Mouse (Mus musculus) cerebellum, adult 9-11 months (tissue): ENCODE results near the gene Rnf41.

Source experiments
- DNase-seq: peaks from one replicate; pipeline ENCODE4 v3.0.0; 2022

Rnf41 gene

DNA sequence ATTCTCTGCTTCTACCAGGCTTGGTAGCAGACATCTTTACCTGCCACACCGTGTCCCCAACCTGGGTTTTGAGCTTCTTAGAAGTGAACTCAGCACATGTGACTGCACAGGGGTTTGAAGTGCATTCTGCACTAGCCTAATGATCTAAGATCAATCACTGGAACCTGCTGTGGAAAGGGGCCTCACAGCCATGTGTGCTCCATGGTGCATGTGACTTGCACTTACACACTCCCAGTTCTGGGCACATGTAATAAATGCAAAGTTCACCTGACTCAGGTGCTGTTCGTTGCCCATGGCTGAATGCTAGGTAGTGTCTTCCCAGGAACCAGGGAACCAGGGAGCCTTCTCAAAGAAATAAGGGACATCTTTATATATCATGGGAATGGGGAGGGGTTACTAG, 22.0 kb downstream of the Rnf41 start:
- DNase-seq = no peak

DNA sequence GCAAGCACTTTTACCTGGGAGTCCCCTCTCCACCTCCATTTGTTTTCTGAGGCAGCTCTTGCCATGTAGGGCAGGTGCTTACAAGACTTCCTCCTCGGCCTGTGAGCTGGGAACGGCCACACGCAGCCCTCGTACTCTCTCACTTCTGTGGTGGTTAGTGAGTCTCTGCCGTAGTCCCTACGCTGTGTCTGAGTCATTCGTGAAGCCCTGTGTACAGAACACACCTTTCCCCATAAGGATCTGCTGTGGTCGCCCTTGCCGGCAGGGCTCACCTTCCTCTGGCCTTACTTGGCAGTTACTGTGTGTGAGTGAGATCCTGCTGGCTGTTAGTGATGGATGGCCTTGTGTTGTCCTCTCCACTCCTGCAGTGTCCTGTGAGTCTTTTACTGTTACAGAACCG, 23.2 kb downstream of the Rnf41 start:
- DNase-seq = no peak

DNA sequence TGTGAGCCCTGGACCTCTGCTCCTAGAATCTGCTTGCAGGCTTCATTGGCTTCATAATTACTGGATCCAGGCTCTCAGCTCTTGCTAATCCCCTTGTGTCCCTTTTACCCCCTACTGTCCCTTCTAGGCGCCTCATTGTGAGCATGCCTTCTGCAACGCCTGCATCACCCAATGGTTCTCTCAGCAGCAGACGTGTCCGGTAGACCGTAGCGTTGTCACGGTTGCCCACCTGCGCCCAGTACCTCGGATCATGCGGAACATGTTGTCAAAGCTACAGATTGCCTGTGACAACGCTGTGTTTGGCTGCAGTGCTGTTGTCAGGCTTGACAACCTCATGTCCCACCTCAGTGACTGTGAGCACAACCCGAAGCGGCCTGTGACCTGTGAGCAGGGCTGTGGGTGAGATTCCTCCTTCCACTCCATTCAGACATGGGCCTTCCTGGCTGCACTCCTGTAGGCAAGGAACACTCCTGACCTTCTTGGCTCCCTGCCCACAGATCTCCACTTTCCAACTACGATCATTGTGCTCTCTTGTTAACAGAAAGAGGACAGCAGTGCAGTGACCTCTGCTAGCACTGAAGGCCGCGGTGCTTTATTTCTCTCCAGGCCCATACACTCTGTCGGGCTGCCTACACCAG, 23.8 kb downstream of the Rnf41 start:
- peak; percentile 79 for DNase-seq

DNA sequence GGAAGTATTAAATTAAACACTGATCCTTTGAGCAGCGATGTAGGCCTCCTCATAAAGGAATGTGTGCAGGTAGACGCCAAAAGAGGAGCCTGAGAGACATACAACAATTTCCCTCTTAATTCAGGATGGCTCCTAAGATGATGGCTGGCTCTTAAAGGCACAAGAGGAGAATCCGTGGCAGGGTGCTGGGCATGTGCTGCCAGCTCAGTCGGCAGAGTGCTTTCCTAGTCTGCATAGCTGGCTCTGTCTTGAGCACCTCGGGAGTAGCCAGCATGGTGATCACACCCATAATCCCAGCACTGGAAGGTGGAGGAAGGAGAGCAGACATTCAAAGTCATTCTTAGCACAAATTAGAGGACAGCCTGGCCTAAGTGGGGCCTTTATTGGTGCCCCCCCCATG, 24.4 kb downstream of the Rnf41 start:
- peak; percentile 63 for DNase-seq

DNA sequence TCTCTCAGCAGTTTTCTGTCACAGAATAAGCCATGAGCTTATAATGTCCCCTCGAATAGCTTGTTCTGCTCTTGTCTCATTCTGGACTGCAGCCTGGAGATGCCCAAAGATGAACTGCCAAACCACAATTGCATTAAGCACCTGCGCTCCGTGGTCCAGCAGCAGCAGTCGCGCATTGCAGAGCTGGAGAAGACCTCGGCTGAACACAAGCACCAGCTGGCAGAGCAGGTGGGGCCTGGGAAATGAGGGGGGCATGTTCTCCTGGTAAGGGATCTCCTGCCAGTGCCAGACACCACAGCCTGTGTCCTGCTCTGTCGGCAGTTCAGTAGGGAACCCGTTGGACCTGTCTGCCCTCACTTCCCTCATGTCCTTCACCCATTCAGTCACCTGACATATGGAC, 24.9 kb downstream of the Rnf41 start:
- peak; percentile 82 for DNase-seq

DNA sequence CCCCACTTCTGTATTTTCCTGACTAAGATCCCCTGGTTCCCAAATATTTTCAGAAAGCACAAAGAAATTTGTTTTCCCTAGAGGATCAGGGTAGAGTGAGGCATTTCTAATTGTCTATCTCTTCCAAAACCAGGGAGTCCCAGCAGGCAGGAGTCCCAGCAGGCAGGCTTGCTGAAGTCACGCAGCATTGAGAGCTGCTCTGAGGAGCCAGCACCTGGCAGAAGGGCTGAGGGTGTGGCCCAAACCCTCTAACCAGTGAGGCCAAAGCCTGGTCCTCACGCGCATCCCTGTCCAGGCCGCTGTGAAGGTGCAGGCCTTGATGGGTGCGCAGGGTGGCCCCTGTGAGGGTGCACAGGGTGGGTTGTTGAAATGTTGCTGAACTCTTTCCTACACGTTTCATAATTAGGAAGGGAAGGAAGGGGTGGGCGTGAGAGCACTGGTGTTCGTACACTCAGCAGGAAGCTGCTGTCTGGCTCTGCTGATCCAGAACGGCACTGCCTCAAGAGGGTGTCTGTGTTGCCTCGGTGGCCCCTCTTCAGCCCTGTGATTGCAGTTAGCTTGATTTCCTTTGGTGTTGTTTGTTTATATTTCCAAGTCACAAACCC, 27.3 kb downstream of the Rnf41 start:
- DNase-seq = no peak

DNA sequence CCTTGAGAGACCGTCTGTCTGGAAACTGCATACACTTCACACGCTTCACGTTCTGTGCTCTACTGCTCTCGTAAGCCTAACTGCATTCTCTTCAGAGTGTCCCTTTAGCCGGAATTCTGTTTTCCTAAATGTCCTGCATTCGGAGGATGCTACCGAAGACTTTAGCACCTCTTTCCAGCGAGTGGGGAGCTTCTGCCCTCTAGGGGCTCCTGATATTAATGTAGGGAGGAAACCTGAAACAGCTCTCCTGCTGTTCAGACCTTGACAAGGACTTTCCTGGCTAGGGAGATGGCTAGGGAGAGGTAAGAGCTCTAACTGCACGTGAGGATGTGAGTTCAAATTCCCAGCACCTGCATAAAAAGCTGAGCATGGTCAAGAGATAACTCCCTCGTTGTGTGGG, 28.9 kb downstream of the Rnf41 start:
- peak; percentile 52 for DNase-seq

DNA sequence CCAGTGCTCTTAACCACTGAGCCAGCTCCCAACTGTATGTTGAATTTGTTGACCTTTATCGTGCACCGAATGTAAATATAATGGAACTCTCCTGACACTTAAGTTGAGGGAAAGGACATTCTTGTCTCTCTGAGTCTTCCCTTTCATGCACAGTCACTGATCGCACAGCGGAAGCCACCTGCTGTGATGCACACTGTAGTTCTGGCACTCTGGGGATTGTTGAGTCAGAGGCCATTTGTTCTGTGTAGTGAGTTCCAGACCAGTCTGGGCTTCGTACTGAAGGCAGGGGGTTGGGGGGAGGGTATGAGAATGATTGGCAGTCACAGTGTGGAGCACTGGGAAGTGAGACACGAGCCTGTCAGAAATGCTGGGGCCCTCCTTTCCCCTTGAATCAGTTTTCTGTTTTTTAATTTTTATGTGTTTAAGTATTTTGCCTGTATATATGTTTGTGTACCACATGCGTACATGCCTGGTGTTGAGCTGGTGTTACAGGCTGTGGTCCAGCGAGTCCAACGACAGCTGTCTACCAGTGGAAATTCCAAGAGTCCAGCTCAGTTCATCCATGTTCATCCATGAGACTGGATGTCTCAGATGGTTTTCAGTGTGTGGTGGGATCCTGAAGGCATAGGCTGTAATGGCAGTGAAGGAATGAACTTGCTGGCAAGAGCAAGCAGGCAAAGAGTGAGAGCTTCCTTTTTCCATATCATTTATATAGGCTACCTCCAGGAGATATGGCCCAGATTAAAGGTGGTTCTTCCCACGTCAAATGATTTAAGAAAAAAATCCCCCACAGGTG, 30.1 kb downstream of the Rnf41 start:
- no peak for DNase-seq

DNA sequence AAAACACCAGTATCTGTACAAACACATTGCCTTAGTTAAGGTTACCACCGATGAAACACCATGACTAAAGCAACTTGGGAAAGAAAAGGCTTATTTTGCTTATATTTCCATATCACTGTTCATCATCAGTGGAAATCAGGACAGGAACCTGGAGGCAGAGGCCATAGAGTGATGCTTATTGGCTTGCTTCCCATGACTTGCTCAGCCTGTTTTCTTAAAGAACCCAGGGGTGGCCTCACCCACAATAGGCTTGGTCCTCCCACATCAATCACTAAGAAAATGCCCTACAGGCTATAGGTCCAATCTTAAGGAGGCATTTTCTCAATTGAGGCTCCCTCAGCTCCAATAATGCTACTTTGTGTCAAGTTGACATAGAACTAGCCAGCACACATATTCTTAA, 31.3 kb downstream of the Rnf41 start:
- DNase-seq = no peak

DNA sequence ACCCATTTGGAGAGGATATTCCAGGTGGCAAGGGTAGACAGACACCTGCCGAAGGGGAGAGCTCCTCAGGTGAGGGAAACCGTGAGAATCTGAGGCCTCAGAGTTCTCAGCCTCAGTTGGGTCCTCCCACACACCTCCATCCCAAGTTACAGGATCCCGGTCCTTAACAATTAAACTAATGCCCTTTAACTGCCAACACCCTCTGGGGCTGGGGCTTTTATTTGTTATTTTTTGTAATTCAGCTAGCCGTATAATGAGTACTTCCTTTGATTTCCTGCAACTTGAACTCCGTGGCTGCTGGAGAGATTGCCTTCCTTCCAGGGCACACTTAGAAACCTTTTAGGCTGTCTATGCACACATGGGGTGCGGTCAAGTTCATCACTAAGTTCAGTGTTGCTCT, 32.9 kb downstream of the Rnf41 start:
- no peak for DNase-seq

DNA sequence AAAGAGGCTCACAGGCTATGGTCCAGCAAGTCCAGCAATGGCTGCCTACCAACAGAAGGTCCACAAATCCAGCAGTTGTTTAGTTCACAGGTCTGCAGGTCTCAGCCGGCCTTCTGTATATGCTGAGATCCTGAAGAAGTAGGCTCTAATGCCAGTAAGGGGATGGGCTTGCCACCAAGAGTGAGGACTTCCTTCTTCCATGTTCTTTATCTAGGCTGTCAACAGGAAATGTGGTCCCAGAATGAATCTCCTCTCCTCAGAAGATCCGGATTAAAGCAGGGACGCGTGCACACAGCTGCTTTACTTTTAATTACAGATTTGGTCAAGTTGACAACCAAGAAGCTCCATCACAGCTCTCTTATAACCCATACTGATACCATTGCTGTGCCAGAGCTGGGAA, 34.0 kb downstream of the Rnf41 start:
- no peak for DNase-seq

DNA sequence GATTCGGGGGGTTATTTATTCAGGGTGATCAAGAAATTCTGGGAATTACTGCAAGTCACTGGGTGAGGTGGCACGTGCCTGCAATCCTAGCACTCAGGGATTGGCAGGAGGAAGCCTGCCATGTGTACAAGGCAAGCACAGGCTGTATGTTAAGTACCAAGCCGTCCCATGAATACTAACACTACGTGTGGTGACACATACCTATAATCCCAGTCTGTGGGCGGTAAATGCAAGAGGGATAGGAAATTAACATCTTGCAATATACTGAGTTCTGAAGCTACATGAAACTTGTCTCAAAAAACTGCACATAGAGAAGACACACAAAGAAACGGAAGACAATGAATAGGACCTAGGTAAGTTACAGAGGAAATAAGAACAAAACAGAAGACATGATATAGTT, 39.6 kb downstream of the Rnf41 start:
- DNase-seq = no peak

DNA sequence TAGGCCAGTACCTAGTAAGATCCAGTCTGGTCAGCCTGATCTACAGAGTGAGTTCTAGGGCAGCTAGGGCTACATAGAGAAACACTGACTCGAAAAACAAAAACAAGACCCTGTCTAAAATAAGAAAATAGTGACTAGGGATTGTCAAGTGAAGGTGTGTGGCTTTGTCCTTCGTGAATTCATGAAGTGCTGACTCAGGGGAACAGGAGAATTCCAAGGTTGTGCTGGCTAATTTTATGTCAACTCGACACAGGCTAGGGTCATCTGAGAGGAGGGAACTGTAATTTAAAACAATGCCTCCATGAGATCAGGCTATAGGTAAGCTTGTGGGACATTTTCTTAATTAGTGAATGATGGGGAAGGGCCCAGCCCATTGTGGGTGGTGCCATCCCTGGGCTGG, 43.0 kb downstream of the Rnf41 start:
- DNase-seq = no peak

DNA sequence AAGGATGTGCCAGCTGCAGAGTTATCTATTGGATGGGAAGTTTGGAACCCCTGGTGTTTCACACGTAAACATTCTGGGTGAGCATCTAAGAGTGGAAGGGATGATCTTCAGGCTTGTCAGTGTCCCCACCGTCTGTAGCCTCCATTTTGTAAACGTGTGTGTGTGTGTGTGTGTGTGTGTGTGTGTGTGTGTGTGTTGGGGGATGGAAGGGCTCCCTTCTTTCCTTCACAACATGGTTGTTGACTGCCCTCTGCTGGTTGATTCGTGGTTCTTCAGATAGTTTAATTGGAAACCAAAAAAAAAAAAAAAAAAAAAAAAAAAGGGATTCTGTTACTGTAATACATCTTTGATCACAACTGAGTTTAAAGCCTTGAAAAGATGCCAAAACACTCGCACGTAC, 43.8 kb downstream of the Rnf41 start:
- peak; percentile 75 for DNase-seq

DNA sequence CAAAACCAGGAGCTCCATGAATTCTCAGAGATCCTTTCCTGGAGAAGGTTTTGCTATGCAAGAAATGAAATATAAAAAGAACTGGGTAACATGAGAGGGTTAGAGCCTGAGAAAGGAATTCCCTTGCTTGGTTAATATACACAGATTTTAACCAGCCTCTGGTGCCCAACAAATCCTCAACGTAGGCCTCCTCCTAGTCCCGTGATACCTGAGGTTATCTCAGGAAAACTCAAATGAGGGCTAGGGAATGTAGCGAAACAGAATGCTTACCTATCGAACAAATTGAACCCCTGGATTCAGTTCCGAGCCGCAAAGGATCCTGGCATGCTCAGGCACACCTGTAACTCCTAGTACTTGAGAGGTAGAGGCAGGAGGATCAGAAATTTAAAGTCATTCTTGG, 46.2 kb downstream of the Rnf41 start:
- peak; percentile 39 for DNase-seq

DNA sequence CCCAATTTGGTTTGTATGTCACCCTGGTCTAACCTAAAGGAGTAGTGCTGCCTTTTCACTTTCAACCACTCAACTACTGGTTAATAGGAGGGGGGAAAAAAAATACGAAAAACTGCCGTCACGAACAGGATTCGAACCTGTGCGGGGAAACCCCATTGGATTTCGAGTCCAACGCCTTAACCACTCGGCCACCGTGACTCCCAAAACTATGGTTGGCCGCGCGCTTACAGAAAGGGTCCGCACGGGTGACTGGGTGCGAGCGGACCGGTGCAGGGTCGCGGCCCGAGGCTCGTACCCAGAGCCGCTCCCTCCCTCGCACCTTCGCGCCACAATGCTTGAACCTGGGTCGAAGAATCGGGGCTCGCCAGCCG, 46.9 kb downstream of the Rnf41 start:
- no peak for DNase-seq

DNA sequence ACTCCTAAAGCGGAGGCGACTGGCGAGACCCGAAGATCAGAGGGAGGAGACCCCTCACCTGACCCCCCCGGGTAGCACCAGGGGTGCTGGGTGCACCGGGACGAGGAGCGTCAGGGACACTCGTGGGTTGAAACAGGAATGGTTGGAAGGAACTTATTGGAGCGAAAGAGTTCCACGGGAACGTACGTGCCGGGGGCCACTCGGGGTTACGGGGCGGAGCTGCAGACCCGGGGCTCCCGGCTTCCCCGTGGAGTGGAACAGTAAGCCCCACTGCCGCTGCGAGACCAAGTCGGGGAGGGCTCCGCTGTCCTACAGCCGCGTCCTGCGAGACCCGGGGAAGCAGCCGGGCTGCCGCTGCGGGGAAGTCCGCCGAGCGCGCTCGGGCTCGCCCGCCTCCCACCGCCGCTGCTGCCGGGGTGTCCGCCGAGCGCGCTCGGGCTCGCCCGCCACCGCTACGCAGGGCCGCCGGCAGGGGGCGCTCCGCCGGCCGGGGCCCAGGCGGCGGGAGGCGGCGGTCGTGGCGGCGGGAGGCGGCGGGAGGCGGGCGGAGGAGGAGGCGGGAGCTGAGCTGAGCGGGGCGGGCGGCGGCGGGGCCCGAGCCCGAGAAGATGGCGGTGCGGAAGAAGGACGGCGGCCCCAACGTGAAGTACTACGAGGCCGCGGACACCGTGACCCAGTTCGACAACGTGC, 47.4 kb downstream of the Rnf41 start, which contains the start of gene Smarcc2:
Smarcc2 (plus strand) TSS at position 530 of the 690 bp plus-strand sequence.
- peak; percentile 89 for DNase-seq

DNA sequence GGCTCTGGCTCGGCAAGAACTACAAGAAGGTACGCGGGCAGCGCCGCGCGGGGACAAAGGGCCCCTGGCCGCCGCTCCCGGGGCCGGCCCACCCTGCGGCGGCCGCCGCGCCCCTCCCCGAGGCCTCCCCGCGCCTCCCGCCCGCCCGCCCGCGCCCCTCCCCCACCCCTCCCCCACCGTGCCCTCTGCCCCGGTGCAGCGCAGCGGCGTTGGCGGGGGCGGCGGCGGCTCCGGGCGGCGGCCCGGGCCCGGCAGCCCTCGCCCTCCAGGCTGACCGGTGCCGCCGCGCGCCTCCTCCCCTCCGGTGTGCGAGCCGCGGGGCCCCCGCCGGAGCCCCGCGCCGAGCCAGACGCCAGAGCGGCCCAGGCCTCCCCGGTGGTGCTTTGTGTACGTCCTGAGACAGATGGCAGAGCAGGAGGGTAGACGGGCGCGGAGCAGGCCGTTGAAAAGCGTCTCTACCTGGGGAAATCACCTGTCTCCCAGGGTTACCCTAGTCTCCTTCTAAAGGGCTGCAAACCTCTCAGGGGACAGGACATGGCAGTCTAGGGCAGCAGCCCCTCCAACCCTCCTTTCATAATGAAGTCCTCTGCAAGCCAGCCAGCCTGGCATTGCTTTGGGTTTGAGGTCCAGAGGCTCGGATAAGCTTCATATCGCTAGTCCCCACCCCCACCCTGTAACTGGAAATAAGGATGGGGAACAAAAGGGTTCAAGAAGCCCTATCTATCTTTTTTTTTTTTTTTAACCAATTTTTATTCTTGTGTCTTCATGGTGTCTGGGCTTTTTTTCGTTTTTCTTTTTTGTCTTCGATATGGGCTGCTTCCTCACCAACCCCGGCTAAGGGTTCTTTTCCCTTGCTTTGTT, 48.2 kb downstream of the Rnf41 start:
- peak; percentile 75 for DNase-seq

DNA sequence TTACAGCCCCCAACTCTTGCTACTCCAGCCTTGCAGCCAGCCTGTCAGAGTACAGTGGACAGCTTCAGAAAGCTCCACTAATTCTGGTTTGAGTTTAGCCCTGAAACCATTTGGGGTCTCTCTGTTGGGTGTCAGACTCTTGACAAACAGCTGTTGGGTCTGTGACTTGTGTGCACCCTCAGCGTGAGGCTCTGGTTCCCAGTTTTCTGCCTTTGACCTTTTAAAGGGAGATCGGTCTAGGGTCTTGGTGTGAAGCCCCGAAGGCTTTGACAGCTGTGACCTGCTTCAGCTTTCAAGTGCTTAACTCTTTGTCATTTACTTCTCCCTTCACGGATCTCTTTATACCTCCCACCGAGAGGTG, 48.8 kb downstream of the Rnf41 start:
- DNase-seq = peak; percentile 38

DNA sequence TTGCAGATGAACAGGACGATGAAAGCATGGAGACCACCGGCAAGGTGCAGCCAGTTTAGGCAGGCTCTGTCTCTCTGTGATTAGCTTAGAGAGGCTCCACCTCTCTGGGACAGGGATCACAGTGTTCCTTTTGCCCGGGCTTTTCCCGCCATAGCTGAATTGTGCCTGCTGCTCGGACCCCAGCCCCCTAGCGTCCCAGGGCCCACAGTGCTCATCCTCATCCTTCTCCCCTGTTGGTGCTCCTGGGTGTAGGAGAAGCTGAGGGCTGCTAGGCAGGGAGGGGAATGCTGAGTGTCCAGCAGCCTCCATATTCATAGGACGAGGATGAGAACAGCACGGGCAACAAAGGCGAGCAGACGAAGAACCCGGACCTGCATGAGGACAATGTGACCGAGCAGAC, 62.9 kb downstream of the Rnf41 start:
- DNase-seq = no peak

DNA sequence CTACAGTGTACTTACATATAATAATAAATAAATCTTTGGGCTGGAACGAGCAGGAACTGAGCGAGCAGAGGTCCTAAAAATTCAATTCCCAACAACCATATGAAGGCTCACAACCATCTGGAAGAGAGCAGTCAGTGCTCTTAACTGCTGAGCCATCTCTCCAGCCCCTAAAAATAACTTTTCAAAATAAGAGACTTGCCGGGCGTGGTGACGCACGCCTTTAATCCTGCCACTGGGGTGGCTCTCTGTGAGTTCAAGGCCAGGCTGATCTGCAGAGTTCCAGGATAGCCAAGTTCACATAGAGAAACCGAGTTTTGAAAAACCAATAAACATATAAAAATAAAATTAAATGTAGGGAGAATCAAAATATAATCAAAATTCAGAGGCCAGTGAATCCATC, 74.9 kb downstream of the Rnf41 start:
- DNase-seq = no peak

DNA sequence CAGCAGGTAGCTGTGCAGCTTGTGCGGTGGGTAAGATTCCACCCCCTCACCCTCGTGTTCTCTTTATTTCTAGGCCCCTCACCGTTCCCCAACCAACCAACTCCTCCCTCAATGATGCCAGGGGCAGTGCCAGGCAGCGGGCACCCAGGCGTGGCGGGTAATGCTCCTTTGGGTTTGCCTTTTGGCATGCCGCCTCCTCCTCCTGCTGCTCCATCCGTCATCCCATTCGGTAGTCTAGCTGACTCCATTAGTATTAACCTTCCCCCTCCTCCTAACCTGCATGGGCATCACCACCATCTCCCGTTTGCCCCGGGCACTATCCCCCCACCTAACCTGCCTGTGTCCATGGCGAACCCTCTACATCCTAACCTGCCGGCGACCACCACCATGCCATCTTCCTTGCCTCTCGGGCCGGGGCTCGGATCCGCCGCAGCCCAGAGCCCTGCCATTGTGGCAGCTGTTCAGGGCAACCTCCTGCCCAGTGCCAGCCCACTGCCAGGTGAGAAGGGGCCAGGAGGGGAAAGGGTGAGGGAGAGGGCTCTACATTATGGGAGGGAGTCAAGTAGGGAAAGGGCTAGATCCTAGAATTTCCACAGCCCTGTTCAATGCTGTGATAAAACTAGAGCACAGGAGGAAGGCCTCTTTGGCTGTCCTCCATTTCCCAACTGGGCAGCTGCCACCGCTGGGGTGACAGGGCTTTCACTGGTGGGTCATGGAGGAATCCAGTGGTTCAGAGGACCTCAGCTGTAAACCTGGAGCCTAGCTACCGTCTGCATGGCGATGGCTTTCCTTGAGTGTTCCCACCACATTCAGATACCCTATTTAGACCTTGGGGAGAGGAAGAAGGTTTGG, 76.6 kb downstream of the Rnf41 start:
- DNase-seq = peak; percentile 80
